Mouse (Mus musculus): ENCODE measurements around the gene Fcgbp. TPM values are rescaled to one million over a fixed set of nuclear protein-coding genes. Genes with fewer than 3 reads are reported as not detected.

Gene Fcgbp
- 0.69 and 0.80 TPM in 2 replicates for polyA plus RNA-seq (2014; fragmentation: Nextera tagmentation; extraction: Ambion mirVana)

- no peak within 1 kb of the TSS for H3K27ac ChIP-seq
- ATAC-seq (ENCODE audit: low FRiP score) (no peak), DNase-seq (ENCODE audit: low spot score) (no peak)
- H3K9me3 ChIP-seq (ENCODE audit: control insufficient read depth, low read length), result no peaks in the 10 kb centered on the region
- no peaks in the 10 kb centered on the region for H3K4me1 ChIP-seq (replicated peaks; ENCODE audit: control insufficient read depth, insufficient read depth, low read length)
- H3K4me2 ChIP-seq (replicated peaks), result no peak within 1 kb of the TSS
- H3K4me3 ChIP-seq (replicated peaks; ENCODE audit: low read length), result no peak within 1 kb of the TSS
- no peaks in the 10 kb centered on the region for H3K27me3 ChIP-seq (ENCODE audit: control insufficient read depth, insufficient read depth, low read length)
- 90% methylated on average over 21 of the region's 21 CpGs for WGBS
- H3K9ac ChIP-seq, result no peak within 1 kb of the TSS
- no peaks in the 10 kb centered on the region for H3K36me3 ChIP-seq (replicated peaks; ENCODE audit: control insufficient read depth, insufficient read depth)
These were observed at the start of gene Fcgbp for GRCm38 (mm10) chr7:28070531-28071298. Fcgbp (plus strand) TSS chr7:28071236.

DNA sequence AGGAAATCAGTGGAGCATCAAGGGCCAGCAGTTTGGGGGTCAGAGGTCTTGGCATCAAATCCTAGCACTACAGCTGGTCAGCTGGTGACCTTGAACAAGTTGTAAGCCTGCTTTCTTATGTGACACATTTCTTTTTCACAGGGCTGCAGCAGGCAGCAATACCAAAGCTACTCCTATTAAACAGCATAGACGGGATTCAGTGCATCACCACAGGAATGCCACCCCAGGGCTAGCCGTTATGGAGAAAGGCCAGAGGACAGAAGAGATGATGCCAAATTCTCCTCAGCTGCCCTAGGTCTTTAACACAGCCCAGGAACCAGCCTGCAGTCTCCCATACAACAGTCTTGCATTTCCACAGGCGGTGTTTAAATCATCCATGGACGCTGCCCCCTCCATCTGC lies 26.5 kb upstream of the Fcgbp start:
- Histone ChIP-seq H3K4me2 (replicated peaks) (no peak overlapping the region), H3K27me3 (ENCODE audit: control insufficient read depth, insufficient read depth, low read length) (no peaks in the 10 kb centered on the region), H3K36me3 (replicated peaks; ENCODE audit: control insufficient read depth, insufficient read depth) (peaks cover 91% of the 10 kb centered on the region), H3K4me1 (replicated peaks; ENCODE audit: control insufficient read depth, insufficient read depth, low read length) (peaks cover 7% of the 10 kb centered on the region; the same call in 1 of the 2 replicates), H3K27ac (no peak overlapping the region), H3K4me3 (replicated peaks; ENCODE audit: low read length) (no peak overlapping the region), H3K9ac (no peak overlapping the region), H3K9me3 (ENCODE audit: control insufficient read depth, low read length) (no peaks in the 10 kb centered on the region)
- ATAC-seq (ENCODE audit: low FRiP score) (no peak), DNase-seq (ENCODE audit: low spot score) (no peak)
- WGBS, result 92% methylated on average over 4 of the region's 4 CpGs

- peak within 1 kb of the TSS; percentile 71 for H3K9ac ChIP-seq
- H3K36me3 ChIP-seq (replicated peaks; ENCODE audit: control insufficient read depth, insufficient read depth), result peaks cover 41% of the 10 kb centered on the region
- under 1% methylated on average over 52 of the region's 52 CpGs for WGBS
- no peaks in the 10 kb centered on the region for H3K9me3 ChIP-seq (ENCODE audit: control insufficient read depth, low read length)
- H3K27me3 ChIP-seq (ENCODE audit: control insufficient read depth, insufficient read depth, low read length), result no peaks in the 10 kb centered on the region
- H3K4me3 ChIP-seq (replicated peaks; ENCODE audit: low read length), result peak within 1 kb of the TSS; percentile 59
- ATAC-seq (ENCODE audit: low FRiP score) (peak; percentile 96), DNase-seq (ENCODE audit: low spot score) (peak; percentile 99)
- H3K27ac ChIP-seq, result no peak within 1 kb of the TSS
- H3K4me1 ChIP-seq (replicated peaks; ENCODE audit: control insufficient read depth, insufficient read depth, low read length), result peaks cover 7% of the 10 kb centered on the region; the same call in 1 of the 2 replicates
- H3K4me2 ChIP-seq (replicated peaks), result peak within 1 kb of the TSS; percentile 62
These were observed 21.3 kb upstream of the Fcgbp start, which contains the start of gene Psmc4 for GRCm38 (mm10) chr7:28049476-28050409. Psmc4 (minus strand) TSS chr7:28050101.

DNA sequence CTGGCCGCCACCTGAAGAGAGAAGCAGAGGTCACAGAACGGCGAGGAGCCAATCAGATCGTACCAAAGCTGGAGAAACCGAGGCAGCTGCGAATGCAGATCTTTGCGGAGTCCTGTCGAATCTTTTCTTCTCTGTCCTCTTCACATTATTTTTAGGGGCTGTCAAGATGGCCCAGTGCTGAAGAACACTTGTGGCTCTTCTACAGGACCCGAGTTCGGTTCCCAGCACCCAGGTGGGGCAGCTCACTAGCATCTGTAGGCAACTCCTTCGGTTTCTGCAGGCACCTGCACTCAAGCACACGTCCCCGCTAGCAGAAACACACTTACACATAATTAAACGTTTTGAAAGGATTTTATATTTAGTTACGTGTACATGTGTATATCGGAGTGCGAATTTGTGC lies 20.5 kb upstream of the Fcgbp start:
- Histone ChIP-seq H3K27me3 (ENCODE audit: control insufficient read depth, insufficient read depth, low read length) (no peaks in the 10 kb centered on the region), H3K4me1 (replicated peaks; ENCODE audit: control insufficient read depth, insufficient read depth, low read length) (peaks cover 7% of the 10 kb centered on the region; the same call in 1 of the 2 replicates), H3K4me2 (replicated peaks) (peak overlapping the region; percentile 42), H3K36me3 (replicated peaks; ENCODE audit: control insufficient read depth, insufficient read depth) (peaks cover 33% of the 10 kb centered on the region), H3K9me3 (ENCODE audit: control insufficient read depth, low read length) (no peaks in the 10 kb centered on the region), H3K4me3 (replicated peaks; ENCODE audit: low read length) (0 out of 2 replicates have a peak overlapping the region, but pooled peaks have one; percentile 59), H3K9ac (no peak overlapping the region), H3K27ac (no peak overlapping the region)
- no peak for DNase-seq (ENCODE audit: low spot score)
- 65% methylated on average over 17 of the region's 17 CpGs for WGBS
- no peak for ATAC-seq (ENCODE audit: low FRiP score)

GRCm38 (mm10) chr7:28053046-28053930 lies 17.7 kb upstream of the Fcgbp start:
- no peak for ATAC-seq (ENCODE audit: low FRiP score)
- H3K36me3 ChIP-seq (replicated peaks; ENCODE audit: control insufficient read depth, insufficient read depth), result peaks cover 6% of the 10 kb centered on the region
- H3K4me2 ChIP-seq (replicated peaks), result no peak overlapping the region
- H3K27me3 ChIP-seq (ENCODE audit: control insufficient read depth, insufficient read depth, low read length), result no peaks in the 10 kb centered on the region
- no peak overlapping the region for H3K27ac ChIP-seq
- no peak overlapping the region for H3K4me3 ChIP-seq (replicated peaks; ENCODE audit: low read length)
- DNase-seq (ENCODE audit: low spot score), result no peak
- no peak overlapping the region for H3K9ac ChIP-seq
- no peaks in the 10 kb centered on the region for H3K9me3 ChIP-seq (ENCODE audit: control insufficient read depth, low read length)
- 81% methylated on average over 6 of the region's 6 CpGs for WGBS
- peaks cover 7% of the 10 kb centered on the region; the same call in 1 of the 2 replicates for H3K4me1 ChIP-seq (replicated peaks; ENCODE audit: control insufficient read depth, insufficient read depth, low read length)

- Histone ChIP-seq H3K27ac (no peak overlapping the region), H3K9ac (no peak overlapping the region), H3K4me3 (replicated peaks; ENCODE audit: low read length) (no peak overlapping the region), H3K27me3 (ENCODE audit: control insufficient read depth, insufficient read depth, low read length) (no peaks in the 10 kb centered on the region), H3K4me1 (replicated peaks; ENCODE audit: control insufficient read depth, insufficient read depth, low read length) (no peaks in the 10 kb centered on the region), H3K36me3 (replicated peaks; ENCODE audit: control insufficient read depth, insufficient read depth) (no peaks in the 10 kb centered on the region), H3K4me2 (replicated peaks) (no peak overlapping the region), H3K9me3 (ENCODE audit: control insufficient read depth, low read length) (0 out of 2 replicates have a peak, but pooled peaks cover 4% of the 10 kb centered on the region)
- ATAC-seq (ENCODE audit: low FRiP score) (no peak), DNase-seq (ENCODE audit: low spot score) (no peak)
- 93% methylated on average over 1 of the region's 1 CpGs for WGBS
These were observed 11.1 kb upstream of the Fcgbp start for GRCm38 (mm10) chr7:28059972-28060371.

DNA sequence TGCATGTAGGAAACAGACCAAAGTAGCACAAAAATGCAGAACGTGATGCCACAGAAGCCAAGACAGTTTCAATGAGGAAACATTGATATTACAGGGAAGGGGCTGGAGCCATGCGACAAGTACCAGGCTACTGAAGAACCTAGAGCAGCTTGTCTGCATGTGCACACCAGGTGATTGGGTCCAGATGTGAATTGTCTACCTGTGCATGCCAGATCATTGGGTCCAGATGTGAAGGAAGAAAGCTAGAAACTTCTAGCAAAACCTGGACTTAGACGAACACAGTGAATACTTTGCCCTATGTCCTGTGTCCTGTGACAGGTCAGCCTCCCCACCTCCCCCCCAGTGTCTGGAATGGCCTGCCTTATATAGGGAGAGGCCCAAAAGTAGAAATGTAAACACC lies 2.4 kb upstream of the Fcgbp start:
- Histone ChIP-seq H3K4me3 (replicated peaks; ENCODE audit: low read length) (no peak overlapping the region), H3K36me3 (replicated peaks; ENCODE audit: control insufficient read depth, insufficient read depth) (no peaks in the 10 kb centered on the region), H3K9ac (no peak overlapping the region), H3K9me3 (ENCODE audit: control insufficient read depth, low read length) (no peaks in the 10 kb centered on the region), H3K4me1 (replicated peaks; ENCODE audit: control insufficient read depth, insufficient read depth, low read length) (no peaks in the 10 kb centered on the region), H3K27ac (no peak overlapping the region), H3K27me3 (ENCODE audit: control insufficient read depth, insufficient read depth, low read length) (no peaks in the 10 kb centered on the region), H3K4me2 (replicated peaks) (no peak overlapping the region)
- WGBS, result 89% methylated on average over 3 of the region's 3 CpGs
- no peak for DNase-seq (ENCODE audit: low spot score)
- no peak for ATAC-seq (ENCODE audit: low FRiP score)

DNA sequence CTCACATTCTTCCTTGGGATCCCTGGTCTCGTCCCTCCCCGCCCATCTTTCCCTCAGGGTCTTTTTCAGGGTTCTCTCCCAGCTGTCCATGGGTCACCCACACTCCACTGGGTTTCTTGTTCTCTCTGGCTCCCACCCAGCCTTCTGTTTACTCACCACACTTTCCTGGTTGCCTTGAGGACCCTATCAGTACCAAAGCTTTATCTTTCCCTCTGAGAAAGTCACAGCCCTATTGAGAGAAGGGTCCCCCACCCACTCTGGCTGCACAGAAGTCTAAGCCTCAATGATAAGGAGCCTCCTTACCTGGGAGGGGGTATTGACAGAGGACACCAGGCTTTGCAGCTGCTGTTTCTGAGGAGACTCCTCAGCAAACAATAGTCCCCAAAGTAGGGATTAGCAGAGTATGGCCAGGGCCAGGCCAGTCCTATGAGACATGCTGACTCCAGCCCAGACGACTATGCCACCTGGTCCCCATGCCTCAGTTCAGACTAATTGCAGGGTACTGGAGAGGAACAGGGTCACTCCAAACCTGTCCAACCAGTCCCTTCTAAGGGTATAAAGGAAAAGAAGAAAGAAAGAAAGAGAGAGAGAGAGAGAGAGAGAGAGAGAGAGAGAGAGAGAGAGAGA lies 1.4 kb upstream of the Fcgbp start:
- Histone ChIP-seq H3K9ac (no peak overlapping the region), H3K27ac (no peak overlapping the region), H3K4me3 (replicated peaks; ENCODE audit: low read length) (no peak overlapping the region), H3K36me3 (replicated peaks; ENCODE audit: control insufficient read depth, insufficient read depth) (no peaks in the 10 kb centered on the region), H3K27me3 (ENCODE audit: control insufficient read depth, insufficient read depth, low read length) (no peaks in the 10 kb centered on the region), H3K9me3 (ENCODE audit: control insufficient read depth, low read length) (no peaks in the 10 kb centered on the region), H3K4me1 (replicated peaks; ENCODE audit: control insufficient read depth, insufficient read depth, low read length) (no peaks in the 10 kb centered on the region), H3K4me2 (replicated peaks) (no peak overlapping the region)
- WGBS, result 66% methylated on average over 3 of the region's 3 CpGs
- ATAC-seq (ENCODE audit: low FRiP score), result no peak
- no peak for DNase-seq (ENCODE audit: low spot score)

Data from hindbrain, embryonic 14.5 days (tissue).